Mouse (Mus musculus) olfactory bulb, adult 2 months (tissue): ENCODE measurements around the gene Ptpn14.

Experiments used
- CTCF ChIP-seq: fragments of 200-500 bp; IDR thresholded peaks from 2 replicates; pipeline ENCODE4 v1.5.1; 2012; ENCODE audit warnings: low read depth, mild to moderate bottlenecking, low read length, moderate library complexity; ENCODE audit not compliant: insufficient read depth
- POLR2A ChIP-seq: fragments of 200-500 bp; IDR thresholded peaks from 2 replicates; pipeline ENCODE4 v1.6.1; 2012; ENCODE audit warnings: mild to moderate bottlenecking, low read depth, low read length, moderate library complexity; ENCODE audit not compliant: insufficient read depth

DNA sequence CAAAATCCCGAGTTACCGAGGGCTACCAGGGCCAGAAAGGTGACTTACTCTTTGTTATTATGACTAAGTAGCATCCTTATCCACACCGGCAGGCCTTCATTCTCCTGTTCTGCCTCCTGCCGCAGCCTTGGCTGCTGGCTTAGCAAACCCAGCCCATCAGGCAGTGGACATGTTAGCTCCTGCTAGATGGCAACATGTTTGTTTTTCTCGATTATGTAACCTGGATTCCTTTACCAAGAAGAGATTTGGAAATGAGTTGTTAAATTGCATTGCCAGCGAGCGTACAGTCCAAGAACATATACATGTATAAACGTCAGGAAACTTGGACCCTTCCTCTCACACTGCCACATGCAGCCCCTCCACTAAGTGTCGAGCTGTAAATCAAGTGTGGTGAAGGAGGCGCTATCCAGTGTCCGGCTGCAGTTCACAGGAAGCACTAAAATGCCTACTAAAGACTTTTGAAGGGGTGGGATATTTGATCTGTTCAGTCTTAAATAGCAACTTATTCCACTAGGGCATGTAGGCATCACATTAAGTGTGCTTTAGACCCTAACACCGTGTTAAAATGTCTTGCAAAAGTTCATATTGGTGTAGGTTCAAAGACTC is 21.9 kb upstream of the Ptpn14 start:
- TF ChIP-seq CTCF (no peak), POLR2A (no peak)
